Mouse (Mus musculus) adrenal gland, adult 2 months (tissue): Measurements from ENCODE around the gene Scd4. TPM values are rescaled to one million over a fixed set of nuclear protein-coding genes. Genes with fewer than 3 reads are reported as not detected.

ENCODE experiments used
- DNase-seq: peaks from one replicate; pipeline ENCODE4 v3.0.0; 2021
- long read RNA-seq: library from polyadenylated mRNA; stranded (forward); transcript quantifications from one replicate; pipeline ENCODE4 v2.0.0, GENCODE M21; 2021
- polyA plus RNA-seq: library from polyadenylated mRNA; depleted of rRNA; stranded (reverse); fragments of >200 nt; gene quantifications from 2 replicates; pipeline ENCODE4 v1.2.3, GENCODE M21; 2012; rRNA removed
- total RNA-seq, 2 experiments: library from RNA; stranded (reverse); gene quantifications; 2 replicates each; pipeline ENCODE4 v1.2.3; 2021

Scd4 gene
- 1 to 10 TPM; 5.4 to 9.3 TPM for total RNA-seq
- 0.19 and 0.29 TPM in 2 replicates for polyA plus RNA-seq
- long read RNA-seq: 0 reads

DNA sequence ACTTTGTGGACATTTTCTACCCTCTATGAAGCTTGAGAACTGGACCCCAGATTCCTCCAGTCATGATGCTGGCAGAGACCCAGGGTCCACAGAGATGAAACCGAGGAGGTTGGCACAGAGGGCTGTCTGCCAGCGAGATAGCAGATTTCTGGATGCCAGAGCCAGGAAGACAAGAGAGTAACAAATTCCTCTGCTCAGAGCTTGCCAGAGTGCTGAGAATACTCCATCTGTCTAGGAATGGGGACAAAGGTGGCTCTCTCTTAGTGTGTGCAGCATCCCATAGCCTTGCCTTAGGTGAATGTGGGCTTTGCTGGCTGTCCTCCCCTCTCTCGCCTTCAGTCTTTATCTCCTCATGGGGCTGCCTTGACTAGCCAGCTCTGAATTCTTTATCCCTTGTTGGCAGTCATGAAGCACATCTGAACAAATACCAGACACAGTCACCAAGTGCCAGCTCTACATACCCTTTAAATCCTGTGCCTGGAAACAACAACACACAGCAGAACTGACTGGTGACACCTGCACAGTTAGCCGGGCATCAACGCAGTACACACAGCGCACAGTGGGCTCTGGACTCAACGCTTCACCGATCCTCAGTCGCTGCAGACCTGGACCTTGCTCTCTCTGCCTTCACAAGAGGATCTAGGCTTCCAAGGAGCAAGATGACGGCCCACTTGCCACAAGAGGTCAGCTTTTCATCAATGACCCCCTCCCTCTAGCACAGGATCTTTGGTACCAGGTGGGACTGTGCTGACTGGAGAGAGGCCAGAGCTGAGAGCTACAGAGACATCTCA is at the start of gene Scd4:
Gene Scd4, plus strand, starts transcription at position 260 of the 791 bp plus-strand sequence.
- DNase-seq: peak; percentile 68

DNA sequence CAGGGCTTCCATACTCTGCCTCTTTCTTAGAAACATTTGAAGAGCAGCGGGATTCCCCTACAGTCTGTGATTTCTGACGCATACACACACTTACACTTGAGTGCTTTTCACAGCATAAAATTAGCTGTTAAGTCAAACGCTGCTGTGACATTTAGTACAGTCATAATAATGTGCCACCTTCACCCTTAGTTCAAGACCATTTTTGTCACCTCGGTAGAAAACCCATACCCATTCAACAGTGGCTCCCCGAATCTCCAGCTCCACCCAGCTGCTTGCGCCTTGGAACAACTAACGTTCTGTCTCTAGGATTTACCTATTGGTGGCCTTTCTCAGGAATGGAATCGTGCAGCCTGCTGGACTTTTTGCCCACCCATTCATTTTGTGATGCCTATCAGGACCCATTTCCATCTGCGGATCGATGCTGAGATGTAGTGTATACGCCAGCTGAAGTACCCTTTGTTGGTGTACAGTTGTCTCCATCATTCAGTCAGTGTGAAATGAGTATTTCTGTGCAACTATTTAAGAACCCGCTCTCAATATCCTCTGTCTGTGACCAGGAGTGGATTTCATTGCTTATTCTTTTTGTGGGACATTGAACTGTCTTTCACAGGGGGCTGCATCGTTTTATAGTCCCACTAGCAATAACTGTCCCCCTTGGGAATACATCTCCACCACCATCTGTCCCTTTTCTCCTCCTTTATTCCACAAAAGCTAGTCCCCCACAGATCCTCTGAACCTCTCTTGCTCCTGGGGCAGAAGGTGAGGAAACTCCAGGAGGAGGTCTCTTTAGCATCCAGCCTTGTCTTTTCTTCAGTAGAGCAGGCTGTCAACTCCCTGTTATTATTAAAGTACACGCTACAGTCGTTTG is 49.5 kb upstream of the Scd4 start:
- DNase-seq: no peak

GRCm38 (mm10) chr19:44284025-44284695 is 48.7 kb upstream of the Scd4 start:
- DNase-seq: peak; percentile 94

- DNase-seq: no peak
Observed at GRCm38 (mm10) chr19:44284723-44285122, 48.2 kb upstream of the Scd4 start.

GRCm38 (mm10) chr19:44285554-44285953 is 47.3 kb upstream of the Scd4 start:
- DNase-seq: no peak

DNA sequence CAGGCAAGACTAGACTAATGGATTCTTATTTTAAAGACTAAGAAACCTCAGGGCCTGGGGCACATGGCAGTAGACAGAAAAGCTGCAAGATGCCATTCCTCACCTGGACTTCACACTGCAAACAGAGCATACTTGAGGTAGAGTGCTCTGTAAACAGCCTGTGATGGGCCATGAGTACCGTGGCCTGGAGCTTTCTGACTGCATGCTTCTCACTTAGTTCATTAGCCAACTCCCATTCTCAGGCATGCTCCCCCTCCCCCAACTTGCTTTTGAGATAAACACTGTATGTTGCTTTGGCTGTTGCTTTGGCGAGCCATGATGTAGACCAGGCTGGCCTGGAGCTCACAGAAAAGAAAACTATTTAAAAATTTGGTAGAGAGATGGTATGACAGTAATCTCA is 46.8 kb upstream of the Scd4 start:
- DNase-seq: no peak

GRCm38 (mm10) chr19:44287415-44288110 is 45.3 kb upstream of the Scd4 start:
- no peak for DNase-seq

GRCm38 (mm10) chr19:44292083-44292482 is 40.8 kb upstream of the Scd4 start:
- DNase-seq: no peak

GRCm38 (mm10) chr19:44292483-44292882 is 40.4 kb upstream of the Scd4 start:
- DNase-seq: peak; percentile 32

GRCm38 (mm10) chr19:44292941-44293768 is 39.7 kb upstream of the Scd4 start, which contains the start of gene Scd2:
TSS of gene Scd2 (plus strand) at chr19:44293674.
- peak; percentile 58 for DNase-seq

DNA sequence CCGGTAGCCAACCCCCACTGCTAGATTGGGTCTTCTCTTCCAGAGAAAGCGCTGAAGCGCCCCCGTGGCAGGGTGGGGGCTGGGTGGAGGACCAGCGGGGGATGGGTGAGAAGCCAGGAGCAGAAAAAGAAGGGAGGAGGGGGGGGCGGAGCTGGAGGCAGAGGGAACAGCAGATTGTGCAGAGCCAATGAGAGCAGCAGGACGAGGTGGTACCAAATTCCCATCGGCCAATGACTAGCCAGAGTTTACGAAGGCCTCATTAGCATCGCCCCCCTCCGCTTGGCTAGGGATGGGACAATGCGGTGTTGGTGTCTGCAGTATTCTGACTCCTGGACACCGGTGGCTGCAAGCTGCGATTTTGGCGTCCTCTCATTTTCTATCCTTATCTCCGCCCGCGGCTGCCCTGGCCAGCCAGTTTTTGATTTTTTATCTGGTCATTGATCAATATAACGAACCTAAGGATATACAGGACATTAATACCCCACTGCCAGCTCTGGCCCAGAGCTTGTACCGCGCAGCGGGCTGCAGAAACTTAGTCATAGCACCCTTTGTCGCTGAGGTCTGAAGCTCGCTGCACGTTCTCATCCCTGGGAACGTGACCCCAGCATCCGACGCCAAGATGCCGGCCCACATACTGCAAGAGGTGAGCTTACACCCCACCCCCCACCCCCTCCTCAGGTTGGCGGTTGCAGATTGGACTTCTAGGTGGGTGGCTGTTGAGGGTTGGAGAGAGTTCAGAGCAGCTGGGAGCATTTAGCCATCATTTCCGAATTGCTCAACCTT is 38.9 kb upstream of the Scd4 start:
- DNase-seq: peak; percentile 95

DNA sequence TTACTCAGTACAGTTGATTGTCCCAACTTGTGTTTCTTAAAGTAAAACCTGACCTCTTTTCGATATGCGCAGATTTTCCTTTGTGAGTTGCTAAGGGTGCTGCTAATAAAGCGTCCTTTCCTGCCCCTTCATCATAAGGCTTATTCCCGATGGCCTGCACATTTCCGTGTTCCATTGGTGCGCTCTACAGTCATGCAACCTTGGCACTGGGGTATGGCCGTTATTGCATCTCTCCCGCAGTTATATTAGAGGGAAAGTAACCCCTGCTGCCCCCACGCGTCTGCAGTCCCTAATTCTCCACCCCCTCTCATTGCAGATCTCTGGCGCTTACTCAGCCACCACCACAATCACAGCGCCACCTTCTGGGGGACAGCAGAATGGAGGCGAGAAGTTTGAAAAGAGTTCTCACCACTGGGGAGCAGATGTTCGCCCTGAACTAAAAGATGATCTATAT is 38.3 kb upstream of the Scd4 start:
- DNase-seq: peak; percentile 92

- peak; percentile 89 for DNase-seq
Observed at GRCm38 (mm10) chr19:44295251-44295650, 37.6 kb upstream of the Scd4 start.

DNA sequence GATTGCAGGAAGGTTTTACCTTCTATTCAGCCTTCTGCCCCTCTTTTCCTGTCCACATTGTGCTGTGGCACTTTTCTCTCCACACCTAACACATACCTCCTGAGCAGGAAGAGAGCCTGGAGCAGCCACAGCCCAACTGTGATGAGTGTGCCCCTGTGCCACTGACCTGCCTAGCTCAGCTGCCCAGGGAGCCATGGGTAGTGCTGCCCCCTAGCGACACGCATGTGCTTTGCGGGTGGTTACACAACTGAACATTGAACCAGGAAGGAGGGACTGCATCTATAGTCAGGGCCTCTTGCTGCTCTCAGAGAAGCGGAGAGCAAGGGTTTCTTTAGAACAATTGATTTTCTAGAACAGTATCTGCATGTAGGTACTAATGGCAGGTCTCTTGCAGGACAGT is 37.2 kb upstream of the Scd4 start:
- DNase-seq: peak; percentile 91

GRCm38 (mm10) chr19:44296186-44296585 is 36.7 kb upstream of the Scd4 start:
- DNase-seq: no peak

- DNase-seq: no peak
Observed at GRCm38 (mm10) chr19:44297068-44297760, 35.7 kb upstream of the Scd4 start.

- DNase-seq: no peak
Observed at GRCm38 (mm10) chr19:44297862-44298261, 35.0 kb upstream of the Scd4 start.

DNA sequence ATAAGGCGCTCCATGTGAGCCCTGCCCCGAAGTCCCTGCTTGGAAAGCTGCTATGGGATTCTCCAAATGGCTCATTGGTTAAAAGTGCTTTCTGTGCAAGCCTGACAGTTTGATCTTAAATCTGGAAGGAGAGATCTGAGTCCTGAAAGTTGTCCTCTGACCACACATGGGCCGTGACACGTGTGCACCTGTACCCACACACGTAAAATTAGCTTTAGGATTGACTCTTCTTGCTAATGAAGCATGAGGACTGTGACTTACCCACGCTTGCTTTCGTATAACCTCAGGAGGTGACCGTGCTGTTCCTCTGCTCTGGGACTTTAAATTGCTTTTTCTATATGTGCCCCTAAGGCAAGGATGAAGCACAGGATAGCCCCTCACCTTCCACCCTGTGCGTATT is 33.8 kb upstream of the Scd4 start:
- DNase-seq: no peak

DNA sequence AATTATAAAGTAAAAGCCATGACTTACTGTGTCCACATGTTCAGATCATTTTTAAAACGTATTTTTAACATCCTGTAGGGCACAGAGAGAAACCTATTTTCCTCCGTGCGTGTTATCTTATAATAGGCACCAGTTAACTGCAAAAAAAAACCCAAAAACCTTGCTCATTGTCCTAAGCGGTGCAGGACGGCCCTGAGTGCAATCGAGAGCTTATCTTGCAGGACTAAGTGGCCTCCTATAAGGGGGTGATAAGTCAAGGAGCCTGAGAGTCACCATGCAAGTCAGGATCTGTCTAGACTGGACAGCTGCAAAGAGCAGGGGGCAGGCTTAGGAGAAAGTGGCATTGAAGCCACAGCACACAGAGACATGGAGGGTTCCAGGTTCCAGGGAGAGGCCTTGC is 33.0 kb upstream of the Scd4 start:
- peak; percentile 41 for DNase-seq
